Mouse (Mus musculus) gastrocnemius, adult 8-10 months (tissue): ENCODE data around the gene Unc13c. TPM values are rescaled to one million over a fixed set of nuclear protein-coding genes. Genes with fewer than 3 reads are reported as not detected.

Experiments used
- DNase-seq, 2 experiments: peaks; one replicate each; pipeline ENCODE4 v3.0.0; 2022; ENCODE audit warnings: low spot score in 2 of 2
- total RNA-seq, 4 experiments: library from RNA; stranded (reverse); gene quantifications; 2 replicates each; pipeline ENCODE4 v1.2.4; 2022

Unc13c gene
- total RNA-seq: under 1 TPM; 0.05 to 0.22 (median 0.19) TPM

GRCm38 (mm10) chr9:73968641-73969121 is at the start of gene Unc13c:
TSS of gene Unc13c (minus strand) at chr9:73968966.
- no peak for DNase-seq

GRCm38 (mm10) chr9:74007976-74008686 is 39.4 kb upstream of the Unc13c start:
- no peak for DNase-seq

- DNase-seq: no peak
Measured at GRCm38 (mm10) chr9:74002388-74002990, 33.7 kb upstream of the Unc13c start.

- no peak for DNase-seq
Measured at GRCm38 (mm10) chr9:73988096-73988495, 19.3 kb upstream of the Unc13c start.

DNA sequence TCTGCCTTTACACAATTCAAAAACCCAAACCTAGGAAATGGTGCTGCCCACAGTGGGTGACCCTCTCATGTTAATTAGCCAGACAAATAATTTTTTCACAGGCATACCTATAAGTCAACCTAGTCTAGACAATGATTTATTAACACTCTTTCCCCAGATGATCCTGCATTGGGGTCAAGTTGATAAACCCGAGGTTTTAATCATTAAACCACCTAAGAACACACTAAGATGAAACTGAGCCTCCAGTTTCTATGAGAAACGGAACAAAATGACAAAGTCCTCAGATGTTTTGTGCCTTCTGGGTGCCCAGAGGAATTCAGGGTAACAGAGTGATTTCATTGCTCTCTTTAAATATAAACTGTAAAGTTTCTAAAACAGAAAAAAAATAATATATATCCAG is 18.5 kb upstream of the Unc13c start:
- no peak for DNase-seq

GRCm38 (mm10) chr9:73982597-73983344 is 14.0 kb upstream of the Unc13c start:
- DNase-seq: no peak

DNA sequence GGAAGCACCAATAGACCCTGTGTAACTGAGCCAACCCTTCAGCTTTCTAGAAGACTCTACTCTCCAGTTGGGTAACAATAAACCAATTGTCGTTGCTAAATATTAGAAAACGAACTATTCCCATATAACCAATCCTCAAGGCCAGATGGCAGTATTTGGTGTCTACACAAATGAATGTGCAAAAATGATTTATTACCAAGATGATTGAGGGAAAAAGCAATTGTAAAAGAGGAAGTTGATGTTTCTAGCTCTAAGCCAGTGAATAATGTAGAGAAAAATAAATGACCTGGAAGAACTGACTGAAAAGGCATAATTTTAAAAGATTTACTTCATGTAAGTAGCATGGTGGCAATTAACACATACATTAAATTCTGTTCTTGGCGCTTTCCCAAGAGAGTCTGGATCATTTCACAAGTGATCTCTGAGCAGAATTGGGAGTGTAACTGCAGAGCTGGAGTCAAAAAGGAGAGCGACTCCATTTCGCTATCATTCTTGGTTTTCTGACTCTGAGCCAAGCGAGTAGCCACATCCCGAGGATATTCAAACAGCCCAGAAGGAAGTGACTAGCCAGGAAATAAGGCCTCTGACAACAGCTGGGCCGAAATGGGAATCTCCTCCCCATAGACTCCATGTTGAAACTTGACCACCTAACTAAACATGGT is 3.7 kb upstream of the Unc13c start:
- DNase-seq: no peak

DNA sequence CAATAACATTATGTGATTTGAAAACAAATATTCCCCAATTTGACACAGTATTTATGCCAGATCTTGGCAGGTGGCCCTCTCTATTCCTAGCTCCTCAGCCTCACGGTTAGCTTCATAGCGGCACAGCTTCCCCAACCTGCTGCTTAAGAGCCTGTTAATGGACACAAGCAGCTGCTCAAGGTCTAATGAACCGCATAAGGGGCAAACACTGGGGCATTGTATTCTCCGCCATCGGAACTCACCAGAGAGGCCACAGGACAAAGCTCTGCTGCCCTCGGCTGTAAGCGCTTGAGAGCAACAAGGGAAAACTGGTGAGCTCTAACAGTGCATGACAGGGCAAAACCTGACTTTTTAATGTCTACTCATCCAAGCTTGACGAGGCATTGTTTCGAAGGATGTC is 2.0 kb upstream of the Unc13c start:
- no peak for DNase-seq

DNA sequence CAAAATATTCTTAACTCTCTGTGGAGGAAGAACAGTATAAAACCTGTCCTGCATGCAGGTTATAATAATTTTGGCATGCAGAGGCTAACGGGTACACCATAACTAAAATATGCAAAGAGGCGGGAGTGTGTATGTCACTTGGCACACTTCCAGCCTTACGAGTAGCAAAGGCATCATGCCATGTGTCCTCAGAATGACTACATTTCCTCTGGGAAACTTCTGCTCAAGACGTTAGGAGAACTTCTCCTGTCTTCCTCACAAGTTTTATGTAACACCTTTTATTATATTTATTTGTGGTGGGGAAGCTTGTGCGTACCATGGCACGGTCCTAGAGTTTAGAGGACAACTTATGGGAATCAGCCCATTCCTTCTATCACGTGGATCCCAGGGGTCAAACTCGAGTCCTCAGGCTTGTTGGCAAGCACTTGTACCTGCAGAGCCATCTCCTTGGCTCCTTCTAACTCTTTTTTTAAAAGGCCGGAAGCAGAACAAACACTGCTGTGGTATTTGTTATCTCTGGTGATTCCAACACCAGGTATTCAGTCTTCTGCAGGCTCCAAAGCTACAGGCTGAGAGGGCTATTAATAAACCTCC is 3.3 kb downstream of the Unc13c start:
- DNase-seq: no peak

- no peak for DNase-seq
Measured at GRCm38 (mm10) chr9:73962471-73962870, 6.3 kb downstream of the Unc13c start.

GRCm38 (mm10) chr9:73952331-73952730 is 16.4 kb downstream of the Unc13c start:
- DNase-seq: no peak

GRCm38 (mm10) chr9:73951586-73951985 is 17.2 kb downstream of the Unc13c start:
- DNase-seq: no peak

- no peak for DNase-seq
Measured at GRCm38 (mm10) chr9:73934844-73935243, 33.9 kb downstream of the Unc13c start.

DNA sequence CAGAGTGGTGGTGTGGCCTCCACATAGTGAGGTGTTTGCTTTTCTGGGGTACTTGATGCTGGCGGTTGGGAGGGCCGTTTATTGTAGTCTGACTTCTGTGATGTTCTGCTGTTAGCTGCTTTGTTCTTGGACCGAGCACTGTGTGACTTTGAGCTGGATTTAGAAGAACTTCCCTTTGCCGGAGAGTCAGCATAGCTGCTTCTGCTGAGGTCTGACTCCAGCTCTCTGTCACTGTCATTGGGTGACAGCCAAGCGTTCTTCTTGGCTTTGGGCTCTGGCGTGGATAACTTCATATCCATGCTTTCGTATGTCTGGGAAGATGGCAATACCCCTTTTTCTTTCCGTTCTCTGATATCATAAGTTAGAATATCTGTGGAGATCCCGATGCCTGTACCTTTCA is 36.8 kb downstream of the Unc13c start:
- no peak for DNase-seq

- DNase-seq: no peak
Measured at GRCm38 (mm10) chr9:73927276-73927675, 41.5 kb downstream of the Unc13c start.

- DNase-seq: no peak
Measured at GRCm38 (mm10) chr9:73922449-73923115, 46.2 kb downstream of the Unc13c start.

DNA sequence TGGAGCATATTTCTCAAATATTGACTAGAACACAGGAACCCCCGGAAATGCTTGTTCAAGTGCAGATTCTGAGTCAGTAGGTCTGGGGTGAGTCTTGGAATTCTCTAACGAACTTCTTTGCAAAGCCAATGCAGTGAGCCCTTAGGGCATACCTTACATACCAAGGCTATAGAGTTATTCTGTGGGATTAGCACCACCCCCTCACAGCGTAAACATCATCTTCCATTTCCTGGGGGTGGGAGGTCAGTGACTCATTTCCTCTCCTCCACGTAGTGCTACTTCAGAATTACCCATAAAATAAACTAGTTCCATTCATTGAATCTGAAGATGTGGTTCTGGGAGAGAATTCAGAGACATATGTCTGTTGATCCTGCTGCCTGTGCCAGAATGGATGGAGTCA is 62.8 kb downstream of the Unc13c start:
- no peak for DNase-seq

GRCm38 (mm10) chr9:73898516-73898915 is 70.2 kb downstream of the Unc13c start:
- DNase-seq: no peak

DNA sequence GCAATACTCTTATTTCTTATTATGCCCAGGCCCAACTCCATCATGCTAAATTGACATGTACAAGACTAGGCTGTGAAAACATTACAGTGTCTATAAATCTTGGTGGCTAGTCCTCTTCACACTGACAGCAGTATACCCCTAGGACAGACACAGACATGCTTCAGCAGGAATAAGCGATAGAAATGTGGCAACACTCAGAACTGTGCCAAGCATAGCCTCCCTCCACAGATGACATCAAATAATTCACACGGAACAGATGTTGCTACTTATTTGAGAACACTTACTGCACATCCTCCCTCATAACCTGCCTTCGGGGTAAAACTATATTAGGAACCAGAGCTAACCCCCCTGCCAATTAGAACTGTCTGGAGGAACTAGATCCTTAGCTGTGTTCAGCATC is 72.6 kb downstream of the Unc13c start:
- no peak for DNase-seq

- no peak for DNase-seq
Measured at GRCm38 (mm10) chr9:73883587-73883986, 85.2 kb downstream of the Unc13c start.

- no peak for DNase-seq
Measured at GRCm38 (mm10) chr9:73883143-73883542, 85.6 kb downstream of the Unc13c start.
